Mouse (Mus musculus) testis, adult 2 months (tissue): Measurements from ENCODE around the gene Pgpep1.

ENCODE experiments used
- CTCF ChIP-seq: fragments of 200-500 bp; IDR thresholded peaks from 2 replicates; pipeline ENCODE4 v1.5.1; 2012; ENCODE audit warnings: low read depth, mild to moderate bottlenecking, inconsistent platforms, low read length, moderate library complexity; ENCODE audit not compliant: control insufficient read depth, insufficient read depth, insufficient replicate concordance
- POLR2A ChIP-seq: fragments of 200-500 bp; IDR thresholded peaks from 2 replicates; pipeline ENCODE4 v1.6.1; 2012; ENCODE audit warnings: low read depth, mild to moderate bottlenecking, inconsistent platforms, low read length, moderate library complexity; ENCODE audit not compliant: control insufficient read depth

GRCm38 (mm10) chr8:70601271-70601649 is 58.9 kb downstream of the Pgpep1 start:
- TF ChIP-seq POLR2A (no peak), CTCF (no peak)
